Mouse (Mus musculus) C2C12 (cell line): ENCODE data around the gene Smad6. TPM values are rescaled to one million over a fixed set of nuclear protein-coding genes. Genes with fewer than 3 reads are reported as not detected.

ENCODE experiments used
- H3K27me3 ChIP-seq: one replicate; pipeline ENCODE4 v1.6.1; 2011; ENCODE audit not compliant: control insufficient read depth, insufficient read depth, insufficient read length
- H3K36me3 ChIP-seq: one replicate; pipeline ENCODE4 v1.6.1; 2011; ENCODE audit not compliant: control insufficient read depth, insufficient read depth
- H3K4me3 ChIP-seq: one replicate; pipeline ENCODE4 v1.5.1; 2011; ENCODE audit warnings: mild to moderate bottlenecking, control low read depth; ENCODE audit not compliant: poor library complexity, insufficient read depth, severe bottlenecking
- H3K79me2 ChIP-seq: one replicate; pipeline ENCODE4 v1.6.1; 2011; ENCODE audit not compliant: control insufficient read depth, insufficient read depth
- H3K79me3 ChIP-seq: one replicate; pipeline ENCODE4 v1.6.1; 2011; ENCODE audit warnings: low read depth, control low read depth
- H3ac ChIP-seq: one replicate; pipeline ENCODE3; 2011; ENCODE audit warnings: low read depth; ENCODE audit not compliant: control insufficient read depth, insufficient read length
- CEBPB ChIP-seq: IDR thresholded peaks from one replicate; pipeline ENCODE4 v1.6.1; 2011; ENCODE audit warnings: low read depth, mild to moderate bottlenecking, control low read depth, moderate library complexity
- CTCF ChIP-seq: IDR thresholded peaks from one replicate; pipeline ENCODE4 v1.5.1; 2011; ENCODE audit not compliant: control insufficient read depth, insufficient read depth, insufficient read length
- FOSL1 ChIP-seq: IDR thresholded peaks from one replicate; pipeline ENCODE4 v1.8.0; 2011; ENCODE audit warnings: mild to moderate bottlenecking, low read length; ENCODE audit not compliant: poor library complexity, insufficient read depth, severe bottlenecking
- MAX ChIP-seq: IDR thresholded peaks from one replicate; pipeline ENCODE4 v1.6.1; 2011; ENCODE audit warnings: mild to moderate bottlenecking, control low read depth
- MYOD1 ChIP-seq: IDR thresholded peaks from one replicate; pipeline ENCODE4 v1.6.1; 2011; ENCODE audit warnings: low read depth; ENCODE audit not compliant: control insufficient read depth, insufficient read length
- MYOG ChIP-seq: IDR thresholded peaks from one replicate; pipeline ENCODE4 v1.6.1; 2011; ENCODE audit not compliant: control insufficient read depth, insufficient read length; ENCODE audit errors: extremely low read depth
- USF1 ChIP-seq: IDR thresholded peaks from one replicate; pipeline ENCODE4 v1.6.1; 2011; ENCODE audit warnings: low read depth, mild to moderate bottlenecking, control low read depth, moderate library complexity
- polyA plus RNA-seq: library from polyadenylated mRNA; unstranded; fragments of >200 nt; fragmentation: generic; extraction: Trizol; gene quantifications from one replicate; pipeline ENCODE4 v1.2.1, GENCODE M21; 2012; ENCODE audit warnings: missing spikeins

Smad6 gene
- polyA plus RNA-seq, 1 experiment = 15.4 TPM

GRCm38 (mm10) chr9:64020606-64021318 is 1.1 kb downstream of the Smad6 start:
- no peak for TF ChIP-seq CTCF
- TF ChIP-seq FOSL1 = no peak
- TF ChIP-seq MYOD1 = no peak
- no peak for TF ChIP-seq MAX
- no peak for TF ChIP-seq USF1
- H3K36me3 ChIP-seq = no peaks in the 10 kb centered on the region
- peaks cover 57% of the 10 kb centered on the region for H3K79me2 ChIP-seq
- H3ac ChIP-seq = peak overlapping the region; percentile 84
- no peaks in the 10 kb centered on the region for H3K27me3 ChIP-seq
- H3K4me3 ChIP-seq = peak overlapping the region; percentile 53
- peaks cover 1% of the 10 kb centered on the region for H3K79me3 ChIP-seq

- H3K79me3 ChIP-seq = peaks cover 1% of the 10 kb centered on the region
- TF ChIP-seq FOSL1 (no peak), CTCF (no peak), MYOG (no peak), CEBPB (no peak), USF1 (no peak), MAX (no peak), MYOD1 (no peak)
- no peaks in the 10 kb centered on the region for H3K27me3 ChIP-seq
- H3K79me2 ChIP-seq = peaks cover 63% of the 10 kb centered on the region
- peak overlapping the region; percentile 84 for H3ac ChIP-seq
- H3K4me3 ChIP-seq = peak overlapping the region; percentile 53
- H3K36me3 ChIP-seq = no peaks in the 10 kb centered on the region
Measured at GRCm38 (mm10) chr9:64020171-64020605, 1.7 kb downstream of the Smad6 start.

GRCm38 (mm10) chr9:64019036-64019886 is 2.6 kb downstream of the Smad6 start:
- TF ChIP-seq USF1 = no peak
- TF ChIP-seq FOSL1 = no peak
- TF ChIP-seq MYOG = no peak
- no peak for TF ChIP-seq CTCF
- TF ChIP-seq CEBPB = no peak
- TF ChIP-seq MAX = no peak
- TF ChIP-seq MYOD1 = no peak
- Histone ChIP-seq H3K79me2 (peaks cover 71% of the 10 kb centered on the region), H3K79me3 (peaks cover 2% of the 10 kb centered on the region), H3K27me3 (no peaks in the 10 kb centered on the region), H3ac (peak overlapping the region; percentile 61), H3K4me3 (peak overlapping the region; percentile 53), H3K36me3 (no peaks in the 10 kb centered on the region)

GRCm38 (mm10) chr9:64017861-64018793 is 3.7 kb downstream of the Smad6 start:
- no peak for TF ChIP-seq CEBPB
- TF ChIP-seq MYOD1 = no peak
- no peak for TF ChIP-seq USF1
- no peak for TF ChIP-seq FOSL1
- TF ChIP-seq MAX = no peak
- no peak for TF ChIP-seq MYOG
- no peak for TF ChIP-seq CTCF
- Histone ChIP-seq H3K27me3 (no peaks in the 10 kb centered on the region), H3K4me3 (no peak overlapping the region)

GRCm38 (mm10) chr9:64016648-64017400 is 5.0 kb downstream of the Smad6 start:
- H3K4me3 ChIP-seq = no peak overlapping the region
- peaks cover 4% of the 10 kb centered on the region for H3K79me3 ChIP-seq
- peaks cover 74% of the 10 kb centered on the region for H3K79me2 ChIP-seq
- no peaks in the 10 kb centered on the region for H3K27me3 ChIP-seq
- H3ac ChIP-seq = no peak overlapping the region
- TF ChIP-seq MAX (no peak), MYOD1 (no peak), CTCF (no peak), CEBPB (no peak), FOSL1 (no peak)
- peaks cover 10% of the 10 kb centered on the region for H3K36me3 ChIP-seq

More at GRCm38 (mm10) chr9:64017861-64018793, 3.7 kb downstream of the Smad6 start:
- no peaks in the 10 kb centered on the region for H3K36me3 ChIP-seq
- H3ac ChIP-seq = peak overlapping the region; percentile 59
- peaks cover 4% of the 10 kb centered on the region for H3K79me3 ChIP-seq
- H3K79me2 ChIP-seq = peaks cover 74% of the 10 kb centered on the region
